Mouse (Mus musculus): ENCODE measurements around the gene Myo3b.

GRCm38 (mm10) chr2:70354056-70354455 is 315.1 kb downstream of the Myo3b start:
- no peak for TF ChIP-seq TCF12 (IDR thresholded peaks at IDR 0.05; ENCODE audit: insufficient read depth, poor library complexity, severe bottlenecking)
- TF ChIP-seq MYOD1 (IDR thresholded peaks at IDR 0.05; ENCODE audit: control insufficient read depth in 1 of 3, insufficient read length in 2 of 3, low read depth in 2 of 3) = no peak
- no peak for TF ChIP-seq POLR2A (IDR thresholded peaks at IDR 0.05; ENCODE audit: insufficient read length, low read depth)
- TF ChIP-seq E2F4 (IDR thresholded peaks at IDR 0.05; ENCODE audit: insufficient read depth) = no peak
- TF ChIP-seq CEBPB (IDR thresholded peaks at IDR 0.05; ENCODE audit: insufficient read depth, poor library complexity, severe bottlenecking) = no peak
- TF ChIP-seq POLR2AphosphoS2 (IDR thresholded peaks at IDR 0.05; ENCODE audit: insufficient read length, low read depth) = no peak

Data from myocyte (in vitro differentiated cells).